Mouse (Mus musculus): ENCODE data around the gene Prkar1b.

DNA sequence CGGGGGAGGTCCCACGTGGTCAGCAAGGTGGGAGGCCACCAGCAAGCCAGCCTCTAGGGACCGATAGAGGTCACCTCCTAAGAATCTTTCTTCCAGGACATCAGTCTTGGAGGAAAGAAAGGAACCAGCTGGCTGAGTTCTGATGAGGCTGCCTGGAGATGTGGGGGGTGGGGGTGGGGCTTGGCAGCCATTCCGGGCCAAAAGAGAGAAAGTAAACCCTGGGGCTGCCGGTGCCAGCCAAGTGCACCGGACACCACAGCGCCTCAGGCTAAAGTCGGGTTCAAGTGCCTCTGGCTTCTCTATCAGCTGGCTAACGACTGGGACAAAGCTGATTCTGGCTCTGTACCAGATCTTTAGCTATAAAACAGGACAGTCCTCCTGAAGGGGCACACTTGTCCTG, 74.0 kb downstream of the Prkar1b start:
- no peak for TF ChIP-seq GATA1 (IDR thresholded peaks at IDR 0.05; ENCODE audit: borderline replicate concordance, low read length)
- no peak for TF ChIP-seq FLI1 (IDR thresholded peaks at IDR 0.05; ENCODE audit: low read length)
